Mouse (Mus musculus): ENCODE results near the gene Ell2.

DNA sequence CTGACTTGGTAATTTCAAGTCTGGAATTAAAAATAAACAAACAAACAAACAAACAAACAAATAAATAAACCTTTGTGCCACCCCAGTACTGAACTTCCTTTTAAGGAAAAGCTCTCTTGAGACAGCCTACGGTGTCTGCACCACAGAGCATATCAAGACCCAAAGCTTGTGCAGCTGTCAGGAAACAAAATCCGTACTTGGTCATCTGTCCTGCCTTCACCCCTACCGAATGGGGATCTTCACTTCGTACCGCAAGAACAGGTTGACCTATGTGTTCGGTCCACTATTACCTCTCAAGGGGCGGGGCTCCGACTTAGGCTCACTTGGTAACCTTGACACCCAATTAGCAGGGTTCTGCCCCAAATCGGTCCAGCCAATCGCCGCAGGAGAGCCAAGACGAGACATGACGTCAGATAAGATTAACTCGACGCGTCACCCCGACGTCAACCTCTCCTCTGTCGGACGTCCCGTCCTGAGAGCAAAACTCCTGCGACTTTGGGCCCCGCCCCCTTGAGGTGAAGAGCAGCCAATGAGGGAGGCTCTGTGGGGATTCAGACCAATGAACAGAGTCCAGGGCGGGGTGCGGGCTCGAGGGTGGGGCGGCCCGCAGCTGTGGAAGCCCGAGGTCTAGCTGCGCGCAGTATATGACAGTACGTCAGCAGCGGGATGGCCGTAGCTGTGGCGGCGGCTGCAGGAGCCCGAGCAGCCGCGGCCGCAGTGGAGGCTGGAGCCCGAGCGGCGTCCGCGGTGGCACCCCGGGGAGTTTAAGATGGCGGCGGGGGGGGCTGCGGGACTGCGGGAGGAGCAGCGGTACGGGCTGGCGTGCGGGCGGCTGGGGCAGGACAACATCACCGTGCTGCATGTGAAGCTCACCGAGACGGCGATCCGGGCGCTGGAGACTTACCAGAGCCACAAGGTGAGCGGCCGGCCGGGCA is 592 bp downstream of the Ell2 start:
- no peak for TF ChIP-seq USF1 (IDR thresholded peaks at IDR 0.05; ENCODE audit: low read depth)
- peak in 2 of 3 experiments; percentile 20 to 71 for TF ChIP-seq MYOD1 (IDR thresholded peaks at IDR 0.05; ENCODE audit: control insufficient read depth in 1 of 3, insufficient read length in 2 of 3, low read depth in 2 of 3)
- peak; percentile 98 for TF ChIP-seq POLR2A (IDR thresholded peaks at IDR 0.05; ENCODE audit: insufficient read length, low read depth)
- no peak for TF ChIP-seq TCF3 (IDR thresholded peaks at IDR 0.05; ENCODE audit: insufficient read length, low read depth)
